Mouse (Mus musculus) CD4-positive helper T cell, adult 2 months (primary cell): Measurements from ENCODE around the gene Zp3.

ENCODE experiments used
- DNase-seq: peaks from one replicate; pipeline ENCODE4 v3.0.0-alpha.2; 2012; ENCODE audit warnings: low read depth, missing footprints, low spot score

Zp3 gene

GRCm38 (mm10) chr5:136002325-136002724, 22.4 kb downstream of the Zp3 start:
- DNase-seq, result no peak

- no peak for DNase-seq
Observed at GRCm38 (mm10) chr5:136002751-136003151, 22.9 kb downstream of the Zp3 start.

GRCm38 (mm10) chr5:136004537-136004936, 24.6 kb downstream of the Zp3 start:
- no peak for DNase-seq

GRCm38 (mm10) chr5:136007745-136008144, 27.8 kb downstream of the Zp3 start:
- no peak for DNase-seq

GRCm38 (mm10) chr5:136014877-136015276, 35.0 kb downstream of the Zp3 start:
- DNase-seq, result no peak

GRCm38 (mm10) chr5:136015586-136015985, 35.7 kb downstream of the Zp3 start:
- DNase-seq, result no peak

GRCm38 (mm10) chr5:136016014-136016876, 36.3 kb downstream of the Zp3 start:
- DNase-seq, result no peak

- no peak for DNase-seq
Observed at GRCm38 (mm10) chr5:136017262-136017661, 37.4 kb downstream of the Zp3 start.

GRCm38 (mm10) chr5:136018726-136019125, 38.8 kb downstream of the Zp3 start:
- no peak for DNase-seq

- DNase-seq, result no peak
Observed at GRCm38 (mm10) chr5:136019907-136020306, 40.0 kb downstream of the Zp3 start.

GRCm38 (mm10) chr5:136025712-136026111, 45.8 kb downstream of the Zp3 start:
- no peak for DNase-seq

- no peak for DNase-seq
Observed at GRCm38 (mm10) chr5:136026859-136027258, 47.0 kb downstream of the Zp3 start.

- no peak for DNase-seq
Observed at GRCm38 (mm10) chr5:136027612-136028311, 47.9 kb downstream of the Zp3 start.

- DNase-seq, result no peak
Observed at GRCm38 (mm10) chr5:136034868-136035267, 55.0 kb downstream of the Zp3 start.

- DNase-seq, result no peak
Observed at GRCm38 (mm10) chr5:136035285-136035684, 55.4 kb downstream of the Zp3 start.

GRCm38 (mm10) chr5:136036667-136037066, 56.8 kb downstream of the Zp3 start:
- DNase-seq, result no peak
